Mouse (Mus musculus) E14TG2a.4 (cell line): ENCODE results near the gene Rab44.

Experiments
- H3K27me3 ChIP-seq: 2 replicates; pipeline ENCODE4 v1.6.1; 2014; ENCODE audit warnings: low read length, control low read depth; ENCODE audit not compliant: insufficient read depth
- H3K36me3 ChIP-seq: 2 replicates; pipeline ENCODE4 v1.6.1; 2014; ENCODE audit warnings: low read length, control low read depth; ENCODE audit not compliant: insufficient read depth
- H3K4me1 ChIP-seq: replicated peaks from 2 replicates; pipeline ENCODE4 v1.6.1; 2014; ENCODE audit warnings: low read depth, low read length, control low read depth
- H3K4me3 ChIP-seq: replicated peaks from 2 replicates; pipeline ENCODE4 v1.5.1; 2014; ENCODE audit warnings: mild to moderate bottlenecking, low read length
- H3K9me3 ChIP-seq: 2 replicates; pipeline ENCODE4 v1.6.1; 2014; ENCODE audit warnings: low read length, control low read depth
- CTCF ChIP-seq: conservative IDR thresholded peaks from 2 replicates; pipeline ENCODE4 v1.5.1; 2014; ENCODE audit warnings: low read length
- NANOG ChIP-seq: IDR thresholded peaks from 2 replicates; pipeline ENCODE4 v1.6.1; 2014; ENCODE audit warnings: borderline replicate concordance, low read length, mixed read lengths
- POU5F1 ChIP-seq: IDR thresholded peaks from 2 replicates; pipeline ENCODE4 v1.6.1; 2014; ENCODE audit warnings: low read length, borderline replicate concordance

The Rab44 gene

GRCm38 (mm10) chr17:29171001-29171772 lies 57.2 kb downstream of the Rab44 start:
- H3K4me1 ChIP-seq, result peaks cover 69% of the 10 kb centered on the region
- H3K4me3 ChIP-seq, result peak overlapping the region; percentile 30; the same call in 1 of the 2 replicates
- H3K36me3 ChIP-seq, result no peaks in the 10 kb centered on the region
- H3K9me3 ChIP-seq, result no peaks in the 10 kb centered on the region
- H3K27me3 ChIP-seq, result no peaks in the 10 kb centered on the region
- TF ChIP-seq NANOG, result no peak
- TF ChIP-seq CTCF, result peak; percentile 97
- TF ChIP-seq POU5F1, result no peak

- no peaks in the 10 kb centered on the region for H3K36me3 ChIP-seq
- H3K4me1 ChIP-seq, result peaks cover 66% of the 10 kb centered on the region
- H3K9me3 ChIP-seq, result no peaks in the 10 kb centered on the region
- H3K27me3 ChIP-seq, result no peaks in the 10 kb centered on the region
- TF ChIP-seq CTCF (no peak), NANOG (no peak), POU5F1 (no peak)
- peak overlapping the region; percentile 30; the same call in 1 of the 2 replicates for H3K4me3 ChIP-seq
Measured at GRCm38 (mm10) chr17:29172062-29172461, 58.1 kb downstream of the Rab44 start.

GRCm38 (mm10) chr17:29173165-29173564 lies 59.2 kb downstream of the Rab44 start:
- TF ChIP-seq POU5F1, result no peak
- no peak for TF ChIP-seq CTCF
- no peak for TF ChIP-seq NANOG
- H3K36me3 ChIP-seq, result no peaks in the 10 kb centered on the region; the same call in 1 of the 2 replicates
- H3K4me1 ChIP-seq, result peaks cover 61% of the 10 kb centered on the region
- no peak overlapping the region for H3K4me3 ChIP-seq
- H3K9me3 ChIP-seq, result no peaks in the 10 kb centered on the region
- H3K27me3 ChIP-seq, result no peaks in the 10 kb centered on the region

- no peaks in the 10 kb centered on the region for H3K27me3 ChIP-seq
- peaks cover 9% of the 10 kb centered on the region; the same call in 1 of the 2 replicates for H3K36me3 ChIP-seq
- H3K4me3 ChIP-seq, result no peak overlapping the region
- TF ChIP-seq NANOG (no peak), POU5F1 (no peak), CTCF (no peak)
- no peaks in the 10 kb centered on the region for H3K9me3 ChIP-seq
- H3K4me1 ChIP-seq, result peaks cover 53% of the 10 kb centered on the region
Measured at GRCm38 (mm10) chr17:29175693-29176092, 61.7 kb downstream of the Rab44 start.

- Histone ChIP-seq H3K27me3 (no peaks in the 10 kb centered on the region), H3K4me3 (no peak overlapping the region), H3K4me1 (peaks cover 45% of the 10 kb centered on the region), H3K36me3 (peaks cover 9% of the 10 kb centered on the region; the same call in 1 of the 2 replicates), H3K9me3 (no peaks in the 10 kb centered on the region)
- TF ChIP-seq POU5F1, result no peak
- no peak for TF ChIP-seq NANOG
- TF ChIP-seq CTCF, result peak; percentile 43
Measured at GRCm38 (mm10) chr17:29176391-29177267, 62.7 kb downstream of the Rab44 start.

GRCm38 (mm10) chr17:29178503-29179059 lies 64.6 kb downstream of the Rab44 start:
- H3K9me3 ChIP-seq, result no peaks in the 10 kb centered on the region
- TF ChIP-seq CTCF (0 out of 2 replicates have a peak, but pooled peaks have one; percentile 4), NANOG (no peak), POU5F1 (no peak)
- H3K36me3 ChIP-seq, result peaks cover 19% of the 10 kb centered on the region; the same call in 1 of the 2 replicates
- no peak overlapping the region for H3K4me3 ChIP-seq
- H3K4me1 ChIP-seq, result peaks cover 44% of the 10 kb centered on the region
- H3K27me3 ChIP-seq, result peaks cover 6% of the 10 kb centered on the region; the same call in 1 of the 2 replicates

- TF ChIP-seq NANOG, result no peak
- TF ChIP-seq POU5F1, result no peak
- no peak for TF ChIP-seq CTCF
Measured at GRCm38 (mm10) chr17:29179917-29180316, 66.0 kb downstream of the Rab44 start.

More at GRCm38 (mm10) chr17:29179917-29180316, 66.0 kb downstream of the Rab44 start:
- H3K9me3 ChIP-seq, result no peaks in the 10 kb centered on the region
- no peak overlapping the region for H3K4me3 ChIP-seq
- H3K36me3 ChIP-seq, result peaks cover 23% of the 10 kb centered on the region; the same call in 1 of the 2 replicates
- H3K4me1 ChIP-seq, result peaks cover 57% of the 10 kb centered on the region
- H3K27me3 ChIP-seq, result peaks cover 6% of the 10 kb centered on the region; the same call in 1 of the 2 replicates
